Mouse (Mus musculus) lung, embryonic 16.5 days (tissue): ENCODE results near the gene Ntan1. TPM values are rescaled to one million over a fixed set of nuclear protein-coding genes. Genes with fewer than 3 reads are reported as not detected.
A peak's percentile ranks its signal among the peaks of the same experiment; 100 is the strongest.
"Not testable (repeated sequence)": the region's sequence is repeated elsewhere in the genome, so short reads cannot be mapped to it uniquely, and the experiment has no call there.

Experiments
- ATAC-seq: fragments of 200-750 bp; cut with Nextera tagmentation; 2 replicates; pipeline ENCODE4 v1.8.0; 2017; ENCODE audit warnings: low read depth, mild to moderate bottlenecking, moderate library complexity
- H3K27ac ChIP-seq: fragments of 300-500 bp; sonication (generic); 2 replicates; pipeline ENCODE4 v1.5.1; 2014; ENCODE audit warnings: mild to moderate bottlenecking, control low read depth, low read length
- H3K27me3 ChIP-seq: fragments of 300-500 bp; sonication (generic); 2 replicates; pipeline ENCODE4 v1.6.1; 2014; ENCODE audit warnings: low read depth, low read length, mixed read lengths; ENCODE audit not compliant: control insufficient read depth, insufficient read depth
- H3K36me3 ChIP-seq: fragments of 300-500 bp; sonication (generic); 2 replicates; pipeline ENCODE4 v1.6.1; 2014; ENCODE audit warnings: low read length; ENCODE audit not compliant: control insufficient read depth, insufficient read depth
- H3K4me1 ChIP-seq: fragments of 300-500 bp; sonication (generic); replicated peaks from 2 replicates; pipeline ENCODE4 v1.6.1; 2014; ENCODE audit warnings: low read length, mixed read lengths; ENCODE audit not compliant: control insufficient read depth, insufficient read depth
- H3K4me2 ChIP-seq: fragments of 300-500 bp; sonication (generic); 2 replicates; pipeline ENCODE4 v1.6.1; 2014; ENCODE audit warnings: low read depth, low read length, control low read depth
- H3K4me3 ChIP-seq: fragments of 300-500 bp; sonication (generic); 2 replicates; pipeline ENCODE4 v1.5.1; 2014; ENCODE audit warnings: mild to moderate bottlenecking, low read length, control low read depth
- H3K9ac ChIP-seq: fragments of 300-500 bp; sonication (generic); 2 replicates; pipeline ENCODE4 v1.6.1; 2014; ENCODE audit warnings: low read length, control low read depth
- H3K9me3 ChIP-seq: fragments of 300-500 bp; sonication (generic); 2 replicates; pipeline ENCODE4 v1.6.1; 2016; ENCODE audit warnings: low read length; ENCODE audit not compliant: control insufficient read depth
- WGBS: fragments of 180-500 bp; shearing (Covaris S2); extraction: QIAGEN DNeasy Blood & Tissue Kit; methylation state at CpG from one replicate; pipeline ENCODE4 v1.1.7; 2014; 5-methylcytosine and 5-hydroxymethylcytosine counted together
- polyA plus RNA-seq: library from polyadenylated mRNA; unstranded; fragments of >200 nt; fragmentation: Nextera tagmentation; extraction: Ambion mirVana; gene quantifications from 2 replicates; pipeline ENCODE4 v1.2.1, GENCODE M21; 2015

Gene Ntan1
- polyA plus RNA-seq, 1 experiment from 2014 or later = 166 TPM

DNA sequence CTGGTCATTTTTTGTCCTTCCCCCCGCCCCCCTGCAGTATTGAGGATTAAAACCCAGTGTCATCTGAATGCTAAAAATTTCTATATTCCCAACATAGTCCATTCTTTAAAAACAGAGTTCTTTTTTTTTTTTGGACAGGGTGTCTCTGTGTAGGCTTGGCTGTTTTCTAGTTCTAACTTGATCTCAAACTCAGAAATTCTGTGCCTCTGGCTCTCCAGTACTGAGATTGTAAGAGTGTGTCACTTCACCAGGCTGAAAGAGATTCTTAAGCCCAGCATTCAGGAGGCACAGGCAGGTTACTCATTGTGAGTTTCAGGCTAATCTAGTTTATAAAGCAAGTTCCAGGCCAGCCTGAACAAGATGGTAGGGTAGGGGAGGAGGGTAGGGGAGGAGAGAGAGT, 28.0 kb downstream of the Ntan1 start:
- no peak overlapping the region for H3K27ac ChIP-seq
- H3K9ac ChIP-seq = no peak overlapping the region
- no peaks in the 10 kb centered on the region for H3K9me3 ChIP-seq
- 100% methylated on average over 1 of the region's 1 CpGs for WGBS
- H3K27me3 ChIP-seq = no peaks in the 10 kb centered on the region
- H3K36me3 ChIP-seq = peaks cover 25% of the 10 kb centered on the region
- no peak for ATAC-seq
- no peak overlapping the region for H3K4me2 ChIP-seq
- no peaks in the 10 kb centered on the region for H3K4me1 ChIP-seq
- no peak overlapping the region for H3K4me3 ChIP-seq

DNA sequence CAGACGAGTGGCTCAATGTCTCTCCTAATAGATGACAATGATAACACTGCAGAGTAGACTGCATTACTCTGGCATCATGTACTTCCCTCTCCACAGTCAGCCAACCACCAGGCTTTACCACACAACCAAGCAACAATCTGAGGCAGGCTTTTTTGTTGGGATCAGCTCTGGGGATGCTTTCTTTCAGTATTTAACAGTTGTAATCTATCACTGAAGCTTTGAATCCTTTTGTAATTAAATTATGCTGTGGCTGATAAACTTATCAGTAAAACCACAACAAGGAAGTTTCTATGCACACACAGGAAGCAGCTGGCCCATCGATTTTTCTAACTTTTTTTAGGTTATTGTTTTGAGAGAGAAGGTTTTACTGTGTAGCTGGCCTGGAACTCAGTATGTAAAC, 29.7 kb downstream of the Ntan1 start:
- H3K9me3 ChIP-seq = no peaks in the 10 kb centered on the region
- no peaks in the 10 kb centered on the region for H3K4me1 ChIP-seq
- no peak overlapping the region for H3K4me2 ChIP-seq
- 60% methylated on average over 2 of the region's 2 CpGs for WGBS
- no peak overlapping the region for H3K27ac ChIP-seq
- no peak overlapping the region for H3K9ac ChIP-seq
- H3K4me3 ChIP-seq = no peak overlapping the region
- H3K36me3 ChIP-seq = peaks cover 27% of the 10 kb centered on the region
- no peak for ATAC-seq
- no peaks in the 10 kb centered on the region for H3K27me3 ChIP-seq

DNA sequence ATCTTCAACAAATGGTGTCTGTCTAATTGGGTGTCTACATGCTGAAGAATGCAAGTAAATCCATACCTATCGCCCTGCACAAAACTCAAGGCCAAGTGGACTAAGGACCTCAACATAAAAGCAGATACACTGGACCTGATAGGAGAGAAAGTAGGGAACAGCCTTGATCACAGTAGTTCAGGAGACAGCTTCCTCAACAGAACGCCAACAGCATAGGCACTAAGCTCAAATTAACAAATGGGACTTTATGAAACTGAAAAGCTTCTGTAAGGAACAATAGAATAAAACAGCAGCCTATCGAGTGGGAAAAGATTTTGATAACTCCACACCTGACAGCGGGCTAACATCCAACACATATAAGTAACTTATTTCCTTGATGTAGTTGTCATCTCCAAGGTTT, 32.8 kb downstream of the Ntan1 start:
- no peak for ATAC-seq
- Histone ChIP-seq H3K4me2 (no peak overlapping the region), H3K36me3 (peaks cover 16% of the 10 kb centered on the region), H3K4me1 (no peaks in the 10 kb centered on the region), H3K27ac (no peak overlapping the region), H3K4me3 (no peak overlapping the region), H3K27me3 (no peaks in the 10 kb centered on the region), H3K9ac (no peak overlapping the region), H3K9me3 (no peaks in the 10 kb centered on the region)
- WGBS = 91% methylated on average over 4 of the region's 4 CpGs

- WGBS = 90% methylated on average over 4 of the region's 4 CpGs
- H3K4me2 ChIP-seq = no peak overlapping the region
These were observed 35.2 kb downstream of the Ntan1 start for GRCm38 (mm10) chr16:13853886-13854285.

DNA sequence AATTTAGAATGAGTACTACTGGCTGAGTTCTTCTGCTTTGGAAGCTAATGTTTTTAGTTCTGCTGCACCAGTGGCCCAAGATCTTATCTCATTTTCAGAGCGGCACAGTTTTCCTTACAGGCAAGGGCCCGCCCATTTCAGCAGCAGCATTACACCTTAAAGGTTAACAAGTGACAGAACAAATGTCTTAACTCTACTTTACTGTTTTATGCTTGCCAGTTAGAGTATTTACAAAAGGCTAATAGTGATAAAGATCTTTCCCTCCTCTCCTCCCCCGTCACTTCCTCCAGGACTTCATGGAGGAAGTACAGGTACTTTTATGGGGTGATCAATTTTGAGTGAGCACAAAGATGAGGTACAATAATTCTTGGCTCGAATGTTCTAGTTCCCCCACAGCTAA, 47.4 kb downstream of the Ntan1 start:
- H3K9me3 ChIP-seq = no peaks in the 10 kb centered on the region
- no peak overlapping the region for H3K4me2 ChIP-seq
- peaks cover 18% of the 10 kb centered on the region for H3K36me3 ChIP-seq
- ATAC-seq = no peak
- no peaks in the 10 kb centered on the region; the same call in 1 of the 2 replicates for H3K4me1 ChIP-seq
- H3K27me3 ChIP-seq = no peaks in the 10 kb centered on the region
- H3K9ac ChIP-seq = no peak overlapping the region
- WGBS = 53% methylated on average over 4 of the region's 4 CpGs
- no peak overlapping the region for H3K27ac ChIP-seq
- H3K4me3 ChIP-seq = no peak overlapping the region

More at GRCm38 (mm10) chr16:13853886-13854285, 35.2 kb downstream of the Ntan1 start:
- Histone ChIP-seq H3K27ac (no peak overlapping the region), H3K4me3 (no peak overlapping the region), H3K27me3 (no peaks in the 10 kb centered on the region), H3K4me1 (no peaks in the 10 kb centered on the region), H3K9me3 (no peaks in the 10 kb centered on the region), H3K36me3 (peaks cover 16% of the 10 kb centered on the region), H3K9ac (no peak overlapping the region)
- no peak for ATAC-seq

DNA sequence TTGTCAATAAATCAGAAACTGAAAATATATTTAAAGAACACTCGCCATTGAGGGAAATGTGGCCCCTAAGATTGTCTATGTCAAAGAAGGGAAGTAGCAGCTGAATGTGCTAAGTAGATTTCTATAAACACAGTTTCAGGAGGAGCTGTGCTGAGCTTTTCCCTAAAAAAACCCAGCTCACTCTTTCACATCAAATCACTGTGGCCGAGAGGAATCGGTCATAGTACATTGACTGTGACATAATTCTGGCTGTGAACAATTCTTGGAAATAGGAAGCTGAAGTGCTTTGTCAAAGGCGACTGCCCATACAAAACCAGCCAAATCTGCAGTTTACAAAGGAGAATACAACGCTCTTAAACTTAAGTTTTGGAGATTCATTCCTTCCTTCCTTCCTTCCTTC, 48.0 kb downstream of the Ntan1 start:
- no peaks in the 10 kb centered on the region; the same call in 1 of the 2 replicates for H3K4me1 ChIP-seq
- H3K27me3 ChIP-seq = no peaks in the 10 kb centered on the region
- H3K36me3 ChIP-seq = peaks cover 18% of the 10 kb centered on the region
- no peak overlapping the region for H3K4me2 ChIP-seq
- no peak overlapping the region for H3K27ac ChIP-seq
- ATAC-seq = no peak
- WGBS = 68% methylated on average over 5 of the region's 5 CpGs
- H3K9me3 ChIP-seq = no peaks in the 10 kb centered on the region
- H3K9ac ChIP-seq = no peak overlapping the region
- no peak overlapping the region for H3K4me3 ChIP-seq

DNA sequence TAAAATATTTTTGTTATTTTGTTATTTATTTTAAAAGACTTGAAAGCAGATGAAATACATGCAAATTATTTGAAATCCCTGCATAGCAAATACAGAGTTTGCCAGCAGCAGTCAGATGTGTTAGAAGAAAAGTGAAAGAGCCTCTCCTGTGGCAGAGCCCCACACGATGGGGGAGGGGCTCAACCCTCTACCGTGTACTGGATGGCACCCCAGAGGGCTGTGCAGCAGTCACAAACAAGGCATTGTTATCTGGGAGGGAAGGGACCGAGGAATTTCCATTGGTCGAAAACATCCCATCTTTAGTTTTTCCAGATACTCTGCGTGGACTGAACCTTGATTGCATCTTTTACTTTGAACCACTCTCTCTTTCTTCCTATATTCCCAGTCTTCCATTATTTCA, 48.8 kb downstream of the Ntan1 start:
- H3K36me3 ChIP-seq = peaks cover 18% of the 10 kb centered on the region
- not testable (repeated sequence) for H3K4me3 ChIP-seq, H3K9me3 ChIP-seq, H3K4me1 ChIP-seq, H3K4me2 ChIP-seq, ATAC-seq, H3K27me3 ChIP-seq, H3K9ac ChIP-seq, H3K27ac ChIP-seq
- 51% methylated on average over 5 of the region's 5 CpGs for WGBS

GRCm38 (mm10) chr16:13867910-13868514, 49.4 kb downstream of the Ntan1 start:
- Histone ChIP-seq H3K9ac (no peak overlapping the region), H3K27me3 (no peaks in the 10 kb centered on the region), H3K9me3 (no peaks in the 10 kb centered on the region), H3K4me1 (no peaks in the 10 kb centered on the region; the same call in 1 of the 2 replicates), H3K4me3 (peak overlapping the region; percentile 5; the same call in 1 of the 2 replicates), H3K4me2 (peak overlapping the region; percentile 17; the same call in 1 of the 2 replicates), H3K27ac (no peak overlapping the region), H3K36me3 (peaks cover 14% of the 10 kb centered on the region)
- WGBS = 32% methylated on average over 39 of the region's 42 CpGs
- ATAC-seq = no peak

- H3K4me2 ChIP-seq = no peak overlapping the region
- no peaks in the 10 kb centered on the region for H3K4me1 ChIP-seq
- ATAC-seq = no peak
- peaks cover 21% of the 10 kb centered on the region; the same call in 1 of the 2 replicates for H3K36me3 ChIP-seq
- H3K9me3 ChIP-seq = no peaks in the 10 kb centered on the region
- H3K27ac ChIP-seq = no peak overlapping the region
- H3K4me3 ChIP-seq = no peak overlapping the region
- H3K27me3 ChIP-seq = no peaks in the 10 kb centered on the region
- H3K9ac ChIP-seq = no peak overlapping the region
- 84% methylated on average over 4 of the region's 4 CpGs for WGBS
These were observed 56.8 kb downstream of the Ntan1 start for GRCm38 (mm10) chr16:13875483-13875882.
